Mouse (Mus musculus) heart, embryonic 11.5 days (tissue): ENCODE data around the gene M1ap. TPM values are rescaled to one million over a fixed set of nuclear protein-coding genes. Genes with fewer than 3 reads are reported as not detected.

Experiments
- ATAC-seq: fragments of 200-750 bp; cut with Nextera tagmentation; replicated peaks from 2 replicates; pipeline ENCODE4 v1.8.0; 2017; ENCODE audit warnings: moderate library complexity; ENCODE audit not compliant: insufficient number of reproducible peaks, low FRiP score, low TSS enrichment
- H3K27ac ChIP-seq: fragments of 300-500 bp; sonication (generic); 2 replicates; pipeline ENCODE4 v1.5.1; 2014; ENCODE audit warnings: mild to moderate bottlenecking, low read depth, low read length
- H3K27me3 ChIP-seq: fragments of 300-500 bp; sonication (generic); 2 replicates; pipeline ENCODE4 v1.6.1; 2014; ENCODE audit warnings: mild to moderate bottlenecking, low read length, mixed read lengths; ENCODE audit not compliant: control insufficient read depth, insufficient read depth
- H3K36me3 ChIP-seq: fragments of 300-500 bp; sonication (generic); 2 replicates; pipeline ENCODE4 v1.6.1; 2014; ENCODE audit warnings: mild to moderate bottlenecking, low read length, moderate library complexity, mixed read lengths; ENCODE audit not compliant: control insufficient read depth, insufficient read depth
- H3K4me1 ChIP-seq: fragments of 300-500 bp; sonication (generic); 2 replicates; pipeline ENCODE4 v1.6.1; 2014; ENCODE audit warnings: low read length; ENCODE audit not compliant: control insufficient read depth, insufficient read depth
- H3K4me2 ChIP-seq: fragments of 300-500 bp; sonication (generic); 2 replicates; pipeline ENCODE4 v1.6.1; 2014; ENCODE audit warnings: mild to moderate bottlenecking, moderate library complexity
- H3K4me3 ChIP-seq: fragments of 300-500 bp; sonication (generic); 2 replicates; pipeline ENCODE4 v1.5.1; 2014; ENCODE audit warnings: low read depth, low read length
- H3K9ac ChIP-seq: fragments of 300-500 bp; sonication (generic); 2 replicates; pipeline ENCODE4 v1.6.1; 2014; ENCODE audit warnings: mild to moderate bottlenecking, low read depth, low read length, moderate library complexity
- H3K9me3 ChIP-seq: fragments of 300-500 bp; sonication (generic); replicated peaks from 2 replicates; pipeline ENCODE4 v1.6.1; 2016; ENCODE audit warnings: low read length; ENCODE audit not compliant: control insufficient read depth
- whole genome bisulfite sequencing: fragments of 180-500 bp; shearing (Covaris S2); extraction: QIAGEN DNeasy Blood & Tissue Kit; methylation state at CpG from one replicate; pipeline ENCODE4 v1.1.7; 2014; ENCODE audit not compliant: insufficient replicate concordance; 5-methylcytosine and 5-hydroxymethylcytosine counted together
- polyA plus RNA-seq: library from polyadenylated mRNA; unstranded; fragments of >200 nt; fragmentation: Nextera tagmentation; extraction: Ambion mirVana; gene quantifications from 2 replicates; pipeline ENCODE4 v1.2.1, GENCODE M21; 2014

The M1ap gene
- polyA plus RNA-seq, 1 experiment from 2014 or later = 0.70 TPM

DNA sequence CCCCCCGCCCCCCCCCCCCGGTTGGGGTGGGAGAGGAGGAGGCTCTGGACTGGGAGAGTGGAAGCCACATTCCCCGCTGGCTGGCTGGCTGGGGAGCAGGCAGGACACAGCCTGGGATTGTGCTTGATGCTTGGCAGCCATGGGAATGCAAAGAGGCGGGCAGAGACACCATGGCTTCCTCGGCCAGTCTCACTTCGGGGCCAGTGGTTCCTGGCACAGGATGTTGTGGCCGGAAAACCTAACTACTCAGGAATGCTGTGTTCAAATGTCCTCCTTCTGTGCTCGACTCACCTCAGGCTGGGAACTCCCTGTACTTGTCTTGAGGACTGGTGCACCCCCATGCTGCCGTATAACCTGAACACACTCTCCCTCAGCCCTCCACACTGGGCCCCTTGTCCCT is 81.0 kb downstream of the M1ap start:
- 30% methylated on average over 7 of the region's 9 CpGs for WGBS
- Histone ChIP-seq H3K36me3 (no peaks in the 10 kb centered on the region), H3K4me2 (no peak overlapping the region), H3K9ac (peak overlapping the region; percentile 1; the same call in 1 of the 2 replicates), H3K27me3 (peaks cover 38% of the 10 kb centered on the region), H3K9me3 (no peaks in the 10 kb centered on the region), H3K4me1 (peaks cover 12% of the 10 kb centered on the region; the same call in 1 of the 2 replicates), H3K4me3 (no peak overlapping the region), H3K27ac (no peak overlapping the region)
- ATAC-seq = no peak

DNA sequence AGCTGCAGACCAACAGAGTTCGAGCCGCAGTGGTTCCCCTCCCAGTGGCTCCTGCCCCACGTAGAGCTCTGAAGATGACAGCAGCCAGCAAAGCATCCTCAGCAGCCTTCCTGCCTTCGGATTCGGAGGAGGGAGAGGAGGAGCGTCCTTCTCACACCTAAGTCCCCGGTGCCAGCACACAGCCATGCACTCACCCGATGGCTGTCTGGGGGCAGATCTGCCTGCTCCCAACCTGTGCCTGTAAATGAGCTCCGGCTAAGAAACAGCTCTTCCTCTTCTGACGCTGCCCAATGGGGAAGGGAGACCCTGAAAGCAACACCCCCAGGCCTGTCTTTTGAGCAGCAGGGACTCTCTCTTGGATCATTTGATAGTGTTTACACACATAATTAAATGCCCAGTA is 83.1 kb downstream of the M1ap start:
- peaks cover 42% of the 10 kb centered on the region for H3K27me3 ChIP-seq
- no peak for ATAC-seq
- WGBS = 33% methylated on average over 10 of the region's 10 CpGs

DNA sequence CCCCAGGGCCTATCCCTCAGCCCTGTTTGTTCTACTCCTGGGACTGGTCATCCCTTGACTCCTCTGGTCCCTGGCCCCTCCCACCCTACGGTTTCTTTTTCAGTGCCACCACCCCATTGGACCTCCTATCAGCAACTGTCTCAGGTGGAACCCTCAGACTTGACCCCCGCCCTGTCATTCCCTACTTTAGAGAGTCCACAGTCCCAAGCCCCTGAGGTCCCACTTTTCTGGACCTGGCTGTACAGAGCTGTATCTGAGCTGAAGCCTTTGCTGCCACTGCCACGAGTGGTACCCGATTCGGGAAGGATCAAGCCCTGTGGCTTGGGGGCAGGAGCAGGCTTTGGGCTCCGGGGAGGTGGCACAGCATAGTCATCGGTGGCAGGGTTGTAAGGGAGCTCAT is 84.4 kb downstream of the M1ap start:
- H3K27ac ChIP-seq = no peak overlapping the region
- ATAC-seq = no peak
- H3K27me3 ChIP-seq = peaks cover 48% of the 10 kb centered on the region
- H3K4me2 ChIP-seq = no peak overlapping the region
- H3K4me3 ChIP-seq = no peak overlapping the region
- H3K9ac ChIP-seq = no peak overlapping the region
- H3K4me1 ChIP-seq = peaks cover 24% of the 10 kb centered on the region
- no peaks in the 10 kb centered on the region for H3K36me3 ChIP-seq
- no peaks in the 10 kb centered on the region for H3K9me3 ChIP-seq
- whole genome bisulfite sequencing = 68% methylated on average over 7 of the region's 7 CpGs

More for the DNA sequence above, 83.1 kb downstream of the M1ap start:
- H3K27ac ChIP-seq = no peak overlapping the region
- no peaks in the 10 kb centered on the region for H3K9me3 ChIP-seq
- peaks cover 18% of the 10 kb centered on the region for H3K4me1 ChIP-seq
- H3K4me3 ChIP-seq = no peak overlapping the region
- no peaks in the 10 kb centered on the region for H3K36me3 ChIP-seq
- no peak overlapping the region for H3K4me2 ChIP-seq
- H3K9ac ChIP-seq = no peak overlapping the region

DNA sequence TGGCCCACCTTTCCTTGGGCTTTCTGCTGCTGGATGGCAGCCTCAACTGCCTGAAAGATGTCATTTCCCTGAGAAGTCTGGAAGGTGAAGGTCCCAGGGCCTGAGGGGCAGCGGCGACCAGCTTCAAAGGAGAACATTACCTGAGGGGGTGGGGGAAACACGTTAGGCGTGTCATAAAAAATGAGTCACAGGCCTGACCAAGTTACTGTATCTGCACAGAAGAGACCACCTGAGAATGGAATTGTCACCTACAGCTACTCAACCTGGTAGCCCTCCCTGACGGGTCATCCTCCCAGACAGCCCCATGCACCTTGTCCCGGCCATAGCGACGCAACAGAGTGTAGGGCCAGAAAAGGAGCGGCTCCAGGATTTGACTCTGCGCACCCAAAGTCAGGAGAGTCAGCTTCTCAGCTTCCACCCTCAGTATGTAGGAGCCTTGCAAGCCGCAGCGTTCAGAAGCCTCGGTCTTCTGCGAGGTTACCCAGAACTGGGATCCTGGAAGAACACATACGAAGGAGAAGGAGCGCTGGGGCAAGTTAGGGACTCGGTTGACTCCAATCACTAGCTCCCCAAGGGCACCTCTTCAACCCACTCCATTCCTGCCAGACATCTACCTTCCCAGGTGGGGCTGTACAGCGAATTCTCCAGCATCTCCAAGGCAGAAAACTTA is 85.4 kb downstream of the M1ap start:
- Histone ChIP-seq H3K4me3 (peak overlapping the region; percentile 75), H3K36me3 (no peaks in the 10 kb centered on the region), H3K9ac (peak overlapping the region; percentile 79), H3K27ac (no peak overlapping the region), H3K9me3 (no peaks in the 10 kb centered on the region), H3K27me3 (peaks cover 48% of the 10 kb centered on the region), H3K4me2 (peak overlapping the region; percentile 93), H3K4me1 (peaks cover 24% of the 10 kb centered on the region)
- 28% methylated on average over 18 of the region's 18 CpGs for WGBS
- no peak for ATAC-seq

DNA sequence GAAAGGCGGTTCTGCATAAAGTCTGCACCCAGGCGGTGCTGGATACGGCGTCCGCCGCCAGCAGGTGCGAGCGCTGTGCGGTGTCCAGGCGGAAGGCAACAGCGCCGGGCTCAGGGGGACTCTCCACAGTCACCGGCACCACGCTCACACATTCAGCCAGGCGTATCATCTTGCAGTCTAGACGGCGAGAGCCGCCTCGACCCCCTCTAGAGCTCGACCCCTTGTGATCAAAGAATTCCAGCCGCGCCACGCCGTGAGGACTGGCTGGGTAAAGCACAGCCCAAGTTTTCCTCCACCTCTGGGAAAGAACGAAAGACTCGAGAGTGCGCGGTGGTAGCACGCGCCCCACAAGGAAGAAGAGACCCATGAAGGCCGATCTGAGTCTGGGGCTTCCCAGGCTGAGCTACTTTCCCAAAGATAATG is 86.1 kb downstream of the M1ap start:
- 0% methylated on average over 31 of the region's 31 CpGs for WGBS
- H3K27ac ChIP-seq = no peak overlapping the region
- peak; percentile 68 for ATAC-seq

DNA sequence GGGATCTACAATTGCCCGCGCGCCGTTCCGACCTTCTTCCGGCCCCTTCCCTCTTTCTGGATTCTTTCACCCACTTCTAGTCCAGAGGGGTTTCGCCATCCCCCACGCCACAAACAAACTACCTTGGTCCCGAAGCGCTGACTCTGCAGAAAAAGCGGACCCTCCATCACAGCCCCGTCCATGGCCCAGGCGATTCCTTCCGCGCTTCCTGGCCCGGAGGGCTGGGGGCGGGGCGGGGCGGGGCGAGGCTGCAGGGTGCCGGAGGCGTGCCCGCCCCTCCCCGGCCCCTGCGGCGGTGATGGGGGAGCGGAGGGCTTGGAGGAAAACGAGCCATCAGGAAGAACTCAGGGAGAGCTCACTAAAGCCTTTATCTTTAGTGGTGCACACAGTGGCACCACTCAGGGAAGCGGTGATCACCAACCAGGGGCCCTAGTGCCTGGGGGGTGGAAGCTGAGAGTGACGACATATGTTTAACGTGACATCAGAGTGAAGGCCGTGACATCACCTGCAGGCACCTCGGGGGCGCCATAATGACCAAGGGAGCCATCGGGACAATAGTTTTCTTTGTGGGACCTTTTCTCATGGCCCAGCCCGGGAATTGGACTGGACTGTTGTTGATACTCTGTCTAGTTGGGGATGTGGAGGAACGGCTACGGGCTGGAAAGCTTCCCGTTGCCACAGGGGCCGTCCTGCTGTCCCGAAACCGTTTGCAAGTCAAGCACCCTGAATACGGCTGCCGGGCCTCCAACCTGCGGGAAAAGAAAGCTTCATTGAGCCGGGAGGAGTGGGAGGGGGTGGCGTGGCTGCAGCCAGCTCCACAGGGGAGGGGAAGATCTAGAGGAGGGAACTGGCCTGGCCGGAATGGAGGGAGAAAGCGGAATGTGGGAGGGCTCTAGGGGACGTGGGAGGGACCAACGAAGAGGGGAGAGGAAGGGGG is 86.8 kb downstream of the M1ap start, which contains the start of the genes Dok1 and Loxl3:
Gene Dok1 (minus strand): TSS at position 223 of the 937 bp plus-strand sequence.
Gene Loxl3 (plus strand): TSS at position 925 of the 937 bp plus-strand sequence.
- peaks cover 46% of the 10 kb centered on the region for H3K27me3 ChIP-seq
- H3K4me3 ChIP-seq = peak within 1 kb of the TSS; percentile 75
- H3K4me2 ChIP-seq = peak within 1 kb of the TSS; percentile 93
- WGBS = under 1% methylated on average over 51 of the region's 51 CpGs
- no peaks in the 10 kb centered on the region for H3K9me3 ChIP-seq
- peak within 1 kb of the TSS; percentile 79 for H3K9ac ChIP-seq
- no peaks in the 10 kb centered on the region for H3K36me3 ChIP-seq
- peak; percentile 84 for ATAC-seq
- H3K27ac ChIP-seq = peak within 1 kb of the TSS; percentile 83
- H3K4me1 ChIP-seq = peaks cover 19% of the 10 kb centered on the region

More for the DNA sequence above, 86.1 kb downstream of the M1ap start:
- H3K9ac ChIP-seq = peak overlapping the region; percentile 79
- H3K4me3 ChIP-seq = peak overlapping the region; percentile 75
- peaks cover 48% of the 10 kb centered on the region for H3K27me3 ChIP-seq
- H3K4me2 ChIP-seq = peak overlapping the region; percentile 93
- H3K4me1 ChIP-seq = peaks cover 18% of the 10 kb centered on the region
- H3K9me3 ChIP-seq = no peaks in the 10 kb centered on the region
- H3K36me3 ChIP-seq = no peaks in the 10 kb centered on the region

DNA sequence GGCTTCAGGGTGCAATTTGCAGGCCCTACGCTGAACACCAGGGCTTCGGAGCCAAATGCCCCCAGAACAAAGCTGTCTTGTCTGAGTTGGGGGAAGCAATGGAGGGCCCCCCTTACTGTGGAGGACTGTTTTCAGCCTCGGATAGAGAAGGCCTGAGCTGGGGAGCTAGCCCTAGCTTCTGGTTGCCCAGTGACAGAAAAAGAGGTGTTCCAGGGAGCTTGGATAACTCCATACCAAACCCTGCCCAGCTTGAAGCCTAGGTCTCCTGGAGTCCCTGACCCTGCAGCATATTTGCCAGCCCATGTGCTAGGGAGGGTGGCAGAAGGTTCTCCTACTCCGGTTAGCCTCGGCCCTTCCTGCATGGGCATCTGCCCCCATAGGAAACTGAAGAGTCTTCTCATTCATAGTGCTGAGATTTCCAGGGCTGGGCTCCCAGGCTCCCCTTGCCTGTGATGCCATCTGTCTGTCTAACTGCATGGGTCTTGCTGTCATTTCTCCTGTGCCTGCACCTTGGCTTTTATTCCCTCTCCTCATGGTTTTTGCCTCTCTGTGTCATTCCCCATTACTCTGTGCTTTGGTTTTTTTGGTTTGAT is 87.9 kb downstream of the M1ap start:
- H3K27me3 ChIP-seq = peaks cover 38% of the 10 kb centered on the region
- 23% methylated on average over 5 of the region's 5 CpGs for WGBS
- H3K4me1 ChIP-seq = peaks cover 21% of the 10 kb centered on the region
- H3K9me3 ChIP-seq = no peaks in the 10 kb centered on the region
- peak overlapping the region; percentile 75 for H3K4me3 ChIP-seq
- ATAC-seq = no peak
- H3K36me3 ChIP-seq = no peaks in the 10 kb centered on the region
- peak overlapping the region; percentile 79 for H3K9ac ChIP-seq
- peak overlapping the region; percentile 93 for H3K4me2 ChIP-seq
- no peak overlapping the region for H3K27ac ChIP-seq

DNA sequence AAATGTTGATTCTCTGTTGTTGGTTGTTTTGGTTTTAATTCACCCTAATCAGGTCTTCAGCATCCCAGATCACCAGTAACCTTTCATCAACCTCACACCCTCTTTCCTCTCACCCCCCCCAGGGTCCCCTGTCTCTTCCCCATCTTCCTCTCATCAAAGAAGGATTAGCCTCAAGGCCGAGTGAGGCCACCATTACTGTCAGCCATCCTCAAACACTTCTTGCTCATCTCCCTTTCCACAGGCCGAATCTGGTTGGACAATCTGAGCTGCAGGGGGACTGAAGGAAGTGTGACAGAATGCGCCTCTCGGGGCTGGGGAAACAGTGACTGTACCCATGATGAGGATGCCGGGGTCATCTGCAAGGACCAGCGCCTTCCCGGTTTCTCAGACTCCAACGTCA is 90.5 kb downstream of the M1ap start:
- peaks cover 27% of the 10 kb centered on the region for H3K27me3 ChIP-seq
- no peak for ATAC-seq

More for the DNA sequence above, 90.5 kb downstream of the M1ap start:
- 72% methylated on average over 8 of the region's 8 CpGs for WGBS
- no peak overlapping the region for H3K4me3 ChIP-seq
- H3K4me2 ChIP-seq = no peak overlapping the region
- H3K36me3 ChIP-seq = no peaks in the 10 kb centered on the region
- no peak overlapping the region for H3K9ac ChIP-seq
- H3K9me3 ChIP-seq = no peaks in the 10 kb centered on the region
- peaks cover 19% of the 10 kb centered on the region for H3K4me1 ChIP-seq
- H3K27ac ChIP-seq = no peak overlapping the region
